Mouse (Mus musculus) midbrain, embryonic 14.5 days (tissue): ENCODE measurements around the gene Olfr547. TPM values are rescaled to one million over a fixed set of nuclear protein-coding genes. Genes with fewer than 3 reads are reported as not detected.

Experiments
- polyA plus RNA-seq: library from polyadenylated mRNA; unstranded; fragments of >200 nt; fragmentation: Nextera tagmentation; extraction: Ambion mirVana; gene quantifications from 2 replicates; pipeline ENCODE4 v1.2.1, GENCODE M21; 2014

The Olfr547 gene
- polyA plus RNA-seq, 1 experiment from 2014 or later: not detected

Other genes starting within 250 kb of the Olfr547 start
- 36.2 and 65.9 TPM in 2 replicates for gene Rrm1, start 93.1 kb upstream of the Olfr547 start, polyA plus RNA-seq
- 0.61 and 0.74 TPM in 2 replicates for gene Olfr543, start 53.1 kb upstream of the Olfr547 start, polyA plus RNA-seq
- 0.14 and 0.22 TPM in 2 replicates for gene Olfr544, start 46.4 kb upstream of the Olfr547 start, polyA plus RNA-seq
- gene Olfr545, start 35.2 kb upstream of the Olfr547 start, polyA plus RNA-seq: 0.20 TPM in 1 of 2 replicates, not detected in the other
- gene Olfr548-ps1, start 6.1 kb downstream of the Olfr547 start, polyA plus RNA-seq: not detected in 2 replicates
- not detected in 2 replicates for gene Olfr549, start 15.1 kb downstream of the Olfr547 start, polyA plus RNA-seq
- gene Trim21, start 30.7 kb downstream of the Olfr547 start, polyA plus RNA-seq: 0.61 TPM in 1 of 2 replicates, not detected in the other
- gene Olfr550, start 36.7 kb downstream of the Olfr547 start, polyA plus RNA-seq: not detected in 2 replicates
- gene Olfr551, start 57.1 kb downstream of the Olfr547 start, polyA plus RNA-seq: not detected in 2 replicates
- gene Olfr552, start 63.0 kb downstream of the Olfr547 start, polyA plus RNA-seq: not detected in 2 replicates
- not detected in 2 replicates for gene Olfr553, start 83.5 kb downstream of the Olfr547 start, polyA plus RNA-seq
- not detected in 2 replicates for gene Olfr554, start 103.7 kb downstream of the Olfr547 start, polyA plus RNA-seq
- not detected in 2 replicates for gene Olfr555, start 124.1 kb downstream of the Olfr547 start, polyA plus RNA-seq
- gene Olfr556, start 130.2 kb downstream of the Olfr547 start, polyA plus RNA-seq: not detected in 2 replicates
- 6.5 and 8.1 TPM in 2 replicates for gene Trim68, start 152.6 kb downstream of the Olfr547 start, polyA plus RNA-seq
- gene Olfr557, start 161.2 kb downstream of the Olfr547 start, polyA plus RNA-seq: not detected in 2 replicates
- gene Olfr558, start 167.5 kb downstream of the Olfr547 start, polyA plus RNA-seq: not detected in 2 replicates
- gene Olfr33, start 184.3 kb downstream of the Olfr547 start, polyA plus RNA-seq: not detected in 2 replicates
- gene Olfr559, start 192.7 kb downstream of the Olfr547 start, polyA plus RNA-seq: not detected in 2 replicates
- not detected in 2 replicates for gene Olfr560, start 224.6 kb downstream of the Olfr547 start, polyA plus RNA-seq
- not detected in 2 replicates for gene Olfr78, start 224.7 kb downstream of the Olfr547 start, polyA plus RNA-seq
- gene Olfr561, start 236.5 kb downstream of the Olfr547 start, polyA plus RNA-seq: not detected in 2 replicates